Mouse (Mus musculus) cortical plate, adult 2 months (tissue): Measurements from ENCODE around the gene Dthd1.

Experiments used
- CTCF ChIP-seq: fragments of 200-500 bp; IDR thresholded peaks from 2 replicates; pipeline ENCODE4 v1.5.1; 2011; ENCODE audit warnings: mild to moderate bottlenecking, control low read depth, low read length; ENCODE audit not compliant: insufficient read depth; ENCODE audit errors: extremely low read depth
- POLR2A ChIP-seq: fragments of 200-500 bp; IDR thresholded peaks from 2 replicates; pipeline ENCODE4 v1.6.1; 2011; ENCODE audit warnings: mild to moderate bottlenecking, low read length, control low read depth; ENCODE audit not compliant: insufficient read depth; ENCODE audit errors: extremely low read depth

GRCm38 (mm10) chr5:62909074-62909473, 95.5 kb downstream of the Dthd1 start:
- TF ChIP-seq CTCF, result no peak
- TF ChIP-seq POLR2A, result no peak
